Mouse (Mus musculus): ENCODE data around the gene Wdr63. TPM values are rescaled to one million over a fixed set of nuclear protein-coding genes. Genes with fewer than 3 reads are reported as not detected.
A peak's percentile ranks its signal among the peaks of the same experiment; 100 is the strongest.

Wdr63 gene
- total and polyA plus RNA-seq, 2 experiments = 0.17 to 0.18 TPM

DNA sequence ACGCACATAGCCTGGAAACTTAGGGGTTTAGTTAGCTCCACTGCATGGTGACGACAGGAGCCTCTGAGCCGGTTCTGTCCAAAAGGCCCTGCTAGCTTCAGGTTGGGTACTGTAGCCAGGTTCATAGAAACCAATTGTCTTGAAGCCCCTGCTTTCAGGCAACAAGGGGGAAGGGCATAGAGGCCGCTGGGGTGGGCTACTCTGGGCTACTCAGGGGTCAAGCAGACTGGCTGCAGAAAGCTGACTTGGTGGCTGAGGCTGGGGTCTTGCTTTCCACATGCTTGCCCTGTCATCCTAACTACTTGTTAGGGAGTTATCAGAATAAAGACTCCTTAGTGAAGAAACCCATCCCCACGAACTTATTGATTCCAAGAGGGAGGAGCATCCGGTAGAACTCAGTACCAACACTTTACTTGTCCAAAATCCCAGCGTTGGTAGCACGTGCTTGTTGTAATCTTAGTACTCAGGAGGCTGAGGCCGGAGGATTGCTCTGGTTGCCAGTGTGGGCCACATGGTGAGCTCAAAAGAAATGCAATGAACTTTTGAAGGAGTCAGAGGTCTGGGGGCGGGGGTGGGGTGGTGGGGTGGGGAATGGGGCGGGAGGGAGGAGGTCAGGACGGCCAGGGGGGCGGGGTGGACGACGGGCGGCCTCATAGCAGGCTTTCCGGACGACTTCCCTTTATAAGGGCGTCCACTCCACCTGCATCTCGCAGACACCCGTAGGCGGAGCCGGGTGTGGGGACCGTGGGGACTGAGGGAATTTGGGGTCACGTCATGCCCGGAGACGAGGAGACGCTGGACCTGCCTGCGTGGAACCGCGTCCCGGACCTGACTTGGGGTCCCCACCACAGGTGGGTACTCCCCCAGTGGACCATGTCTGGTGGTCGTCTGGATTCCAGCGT, 41.5 kb upstream of the Wdr63 start, which contains the start of gene Mcoln2:
Gene Mcoln2, plus strand, starts transcription at position 678 of the 902 bp plus-strand sequence.
- Histone ChIP-seq H3K27me3 (ENCODE audit: control insufficient read depth, insufficient read depth, low read length) (0 out of 2 replicates have a peak, but pooled peaks cover 2% of the 10 kb centered on the region), H3K9ac (ENCODE audit: low read depth, low read length) (peak within 1 kb of the TSS; percentile 5; the same call in 1 of the 2 replicates), H3K4me1 (ENCODE audit: control insufficient read depth, insufficient read depth, low read length) (peaks cover 4% of the 10 kb centered on the region; the same call in 1 of the 2 replicates), H3K27ac (replicated peaks; ENCODE audit: insufficient read depth, low read depth, low read length) (no peak within 1 kb of the TSS), H3K79me2 (ENCODE audit: control insufficient read depth, insufficient read depth, low read length) (no peaks in the 10 kb centered on the region), H3K4me3 (ENCODE audit: insufficient read depth, low read depth, low read length) (peak within 1 kb of the TSS; percentile 38), H3K36me3 (ENCODE audit: control insufficient read depth, insufficient read depth, low read length) (no peaks in the 10 kb centered on the region)
- TF ChIP-seq CTCF (IDR thresholded peaks at IDR 0.05; ENCODE audit: low read depth, low read length) (no peak), POLR2A (IDR thresholded peaks at IDR 0.05; ENCODE audit: extremely low read depth, insufficient read depth, low read length) (no peak)
- WGBS = 8% methylated on average over 33 of the region's 34 CpGs
- no peak for DNase-seq (ENCODE audit: extremely low read depth, low read depth, low spot score)

DNA sequence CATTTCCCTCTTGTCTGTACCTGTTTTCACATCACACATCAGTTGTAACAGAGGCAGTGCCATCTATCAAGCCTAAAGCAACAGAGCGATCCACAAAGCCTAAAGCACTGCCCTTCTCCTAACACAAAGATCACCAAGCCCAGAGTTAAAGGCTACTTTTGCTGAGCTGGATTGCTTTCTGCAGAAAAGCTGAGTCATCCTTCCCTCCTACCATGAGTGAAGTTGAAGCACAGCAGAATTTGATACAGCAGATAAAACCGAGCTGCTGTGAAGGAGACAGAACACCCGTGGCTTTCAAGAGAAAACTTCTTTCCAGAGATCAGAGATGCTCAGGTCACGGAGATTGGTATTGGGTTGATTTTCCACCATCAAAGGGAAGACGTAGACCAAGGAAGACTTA, 38.2 kb upstream of the Wdr63 start:
- no peaks in the 10 kb centered on the region for H3K79me2 ChIP-seq (ENCODE audit: control insufficient read depth, insufficient read depth, low read length)
- DNase-seq (ENCODE audit: extremely low read depth, low read depth, low spot score) = no peak
- no peak for TF ChIP-seq POLR2A (IDR thresholded peaks at IDR 0.05; ENCODE audit: extremely low read depth, insufficient read depth, low read length)
- no peak for TF ChIP-seq CTCF (IDR thresholded peaks at IDR 0.05; ENCODE audit: low read depth, low read length)
- no peak overlapping the region for H3K9ac ChIP-seq (ENCODE audit: low read depth, low read length)
- 72% methylated on average over 5 of the region's 5 CpGs for WGBS
- no peaks in the 10 kb centered on the region for H3K36me3 ChIP-seq (ENCODE audit: control insufficient read depth, insufficient read depth, low read length)
- H3K27me3 ChIP-seq (ENCODE audit: control insufficient read depth, insufficient read depth, low read length) = 0 out of 2 replicates have a peak, but pooled peaks cover 2% of the 10 kb centered on the region
- peaks cover 4% of the 10 kb centered on the region; the same call in 1 of the 2 replicates for H3K4me1 ChIP-seq (ENCODE audit: control insufficient read depth, insufficient read depth, low read length)
- H3K27ac ChIP-seq (replicated peaks; ENCODE audit: insufficient read depth, low read depth, low read length) = no peak overlapping the region
- no peak overlapping the region for H3K4me3 ChIP-seq (ENCODE audit: insufficient read depth, low read depth, low read length)

DNA sequence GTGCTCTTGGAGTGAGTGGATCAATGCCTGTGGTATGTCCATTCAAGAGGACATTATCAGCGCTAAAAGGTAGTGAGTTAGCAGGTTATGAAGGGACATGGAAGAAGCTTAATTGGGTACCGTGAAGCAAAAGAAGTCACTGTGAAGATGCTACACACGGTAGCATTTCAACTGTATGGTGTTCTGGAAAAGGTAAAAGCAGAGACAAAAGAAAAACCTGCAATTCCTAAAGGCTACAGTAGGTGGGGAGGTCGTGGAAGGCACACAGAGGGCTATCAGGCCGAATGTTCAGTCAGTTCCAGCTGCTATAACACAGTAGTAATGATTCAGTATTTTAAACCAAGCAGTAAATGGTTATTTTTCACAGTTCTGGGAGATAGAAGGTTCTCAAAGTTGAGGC, 37.6 kb upstream of the Wdr63 start:
- Histone ChIP-seq H3K27ac (replicated peaks; ENCODE audit: insufficient read depth, low read depth, low read length) (no peak overlapping the region), H3K36me3 (ENCODE audit: control insufficient read depth, insufficient read depth, low read length) (no peaks in the 10 kb centered on the region), H3K4me3 (ENCODE audit: insufficient read depth, low read depth, low read length) (no peak overlapping the region), H3K4me1 (ENCODE audit: control insufficient read depth, insufficient read depth, low read length) (peaks cover 4% of the 10 kb centered on the region; the same call in 1 of the 2 replicates), H3K9ac (ENCODE audit: low read depth, low read length) (no peak overlapping the region), H3K79me2 (ENCODE audit: control insufficient read depth, insufficient read depth, low read length) (no peaks in the 10 kb centered on the region), H3K27me3 (ENCODE audit: control insufficient read depth, insufficient read depth, low read length) (0 out of 2 replicates have a peak, but pooled peaks cover 2% of the 10 kb centered on the region)
- TF ChIP-seq CTCF (IDR thresholded peaks at IDR 0.05; ENCODE audit: low read depth, low read length) (no peak), POLR2A (IDR thresholded peaks at IDR 0.05; ENCODE audit: extremely low read depth, insufficient read depth, low read length) (no peak)
- no peak for DNase-seq (ENCODE audit: extremely low read depth, low read depth, low spot score)
- WGBS = 55% methylated on average over 5 of the region's 5 CpGs

DNA sequence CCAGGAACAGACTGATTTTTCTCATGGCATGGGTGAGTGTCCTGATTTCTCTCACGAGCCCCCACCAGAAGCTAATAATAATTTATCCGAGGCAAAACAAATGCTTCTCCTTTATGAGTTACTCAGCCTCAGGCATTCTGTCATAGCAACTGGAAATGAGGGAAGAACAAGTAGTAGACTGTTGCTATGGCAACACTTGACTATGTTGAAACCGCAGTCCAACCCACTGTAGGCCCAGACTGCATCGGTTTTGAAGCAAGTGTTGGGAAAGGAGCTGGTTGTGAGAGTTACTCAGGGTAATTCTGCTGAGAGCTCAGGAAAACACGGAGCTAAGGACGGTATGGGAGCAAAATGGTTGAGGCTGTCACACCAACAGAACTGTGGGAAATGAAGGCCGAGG, 34.6 kb upstream of the Wdr63 start:
- no peaks in the 10 kb centered on the region for H3K79me2 ChIP-seq (ENCODE audit: control insufficient read depth, insufficient read depth, low read length)
- H3K27ac ChIP-seq (replicated peaks; ENCODE audit: insufficient read depth, low read depth, low read length) = no peak overlapping the region
- H3K27me3 ChIP-seq (ENCODE audit: control insufficient read depth, insufficient read depth, low read length) = no peaks in the 10 kb centered on the region
- no peaks in the 10 kb centered on the region for H3K4me1 ChIP-seq (ENCODE audit: control insufficient read depth, insufficient read depth, low read length)
- DNase-seq (ENCODE audit: extremely low read depth, low read depth, low spot score) = no peak
- H3K9ac ChIP-seq (ENCODE audit: low read depth, low read length) = no peak overlapping the region
- no peak for TF ChIP-seq POLR2A (IDR thresholded peaks at IDR 0.05; ENCODE audit: extremely low read depth, insufficient read depth, low read length)
- TF ChIP-seq CTCF (IDR thresholded peaks at IDR 0.05; ENCODE audit: low read depth, low read length) = no peak
- 80% methylated on average over 7 of the region's 7 CpGs for WGBS
- H3K4me3 ChIP-seq (ENCODE audit: insufficient read depth, low read depth, low read length) = no peak overlapping the region
- H3K36me3 ChIP-seq (ENCODE audit: control insufficient read depth, insufficient read depth, low read length) = no peaks in the 10 kb centered on the region

DNA sequence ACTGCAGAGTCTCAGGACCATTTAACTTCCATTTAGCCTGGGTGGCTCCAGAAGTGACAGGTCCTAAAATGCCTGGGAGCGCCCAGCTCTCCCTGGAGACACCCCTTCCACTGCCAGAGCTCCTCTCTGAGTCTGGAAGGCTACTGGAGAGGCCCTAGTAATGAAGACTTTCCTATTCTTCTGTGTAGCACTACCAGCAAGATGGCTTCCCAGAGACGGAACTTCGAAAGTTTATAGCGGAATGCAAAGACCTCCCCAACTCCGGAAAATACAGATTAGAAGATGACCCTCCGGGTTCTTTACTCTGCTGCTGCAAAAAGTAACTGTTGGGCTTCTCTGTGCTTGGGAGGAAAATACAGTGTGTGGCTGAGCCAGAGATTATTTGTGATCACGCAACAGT, 32.3 kb upstream of the Wdr63 start:
- no peak for DNase-seq (ENCODE audit: extremely low read depth, low read depth, low spot score)
- no peak overlapping the region for H3K4me3 ChIP-seq (ENCODE audit: insufficient read depth, low read depth, low read length)
- 95% methylated on average over 7 of the region's 7 CpGs for WGBS
- no peaks in the 10 kb centered on the region for H3K36me3 ChIP-seq (ENCODE audit: control insufficient read depth, insufficient read depth, low read length)
- no peaks in the 10 kb centered on the region for H3K79me2 ChIP-seq (ENCODE audit: control insufficient read depth, insufficient read depth, low read length)
- H3K27me3 ChIP-seq (ENCODE audit: control insufficient read depth, insufficient read depth, low read length) = no peaks in the 10 kb centered on the region
- H3K9ac ChIP-seq (ENCODE audit: low read depth, low read length) = no peak overlapping the region
- no peak overlapping the region for H3K27ac ChIP-seq (replicated peaks; ENCODE audit: insufficient read depth, low read depth, low read length)
- no peaks in the 10 kb centered on the region for H3K4me1 ChIP-seq (ENCODE audit: control insufficient read depth, insufficient read depth, low read length)
- no peak for TF ChIP-seq CTCF (IDR thresholded peaks at IDR 0.05; ENCODE audit: low read depth, low read length)
- no peak for TF ChIP-seq POLR2A (IDR thresholded peaks at IDR 0.05; ENCODE audit: extremely low read depth, insufficient read depth, low read length)

DNA sequence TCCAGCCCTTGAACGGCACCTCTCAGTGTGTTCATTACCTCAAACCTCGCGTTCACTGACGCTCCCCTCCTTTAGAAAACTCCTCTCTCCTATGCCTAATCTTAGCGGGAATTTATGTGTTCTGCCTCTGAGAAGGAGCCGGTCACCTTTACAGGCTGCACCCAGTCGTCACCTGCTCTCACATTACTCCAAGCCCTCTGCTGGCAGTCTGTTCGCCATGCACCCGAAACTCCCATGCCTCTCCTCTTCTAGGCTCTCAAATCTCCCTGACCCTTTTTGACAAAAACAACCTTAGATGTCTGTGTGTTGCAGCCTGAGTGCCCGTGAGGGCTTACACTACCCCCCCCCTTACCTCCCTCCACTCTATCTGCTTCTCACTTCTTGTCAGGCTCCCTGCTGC, 28.5 kb upstream of the Wdr63 start:
- 30% methylated on average over 10 of the region's 10 CpGs for WGBS
- TF ChIP-seq CTCF (IDR thresholded peaks at IDR 0.05; ENCODE audit: low read depth, low read length) = peak; percentile 44
- TF ChIP-seq POLR2A (IDR thresholded peaks at IDR 0.05; ENCODE audit: extremely low read depth, insufficient read depth, low read length) = no peak
- H3K27me3 ChIP-seq (ENCODE audit: control insufficient read depth, insufficient read depth, low read length) = no peaks in the 10 kb centered on the region

More for the DNA sequence above, 28.5 kb upstream of the Wdr63 start:
- Histone ChIP-seq H3K36me3 (ENCODE audit: control insufficient read depth, insufficient read depth, low read length) (no peaks in the 10 kb centered on the region), H3K79me2 (ENCODE audit: control insufficient read depth, insufficient read depth, low read length) (no peaks in the 10 kb centered on the region), H3K9ac (ENCODE audit: low read depth, low read length) (no peak overlapping the region), H3K27ac (replicated peaks; ENCODE audit: insufficient read depth, low read depth, low read length) (no peak overlapping the region), H3K4me1 (ENCODE audit: control insufficient read depth, insufficient read depth, low read length) (no peaks in the 10 kb centered on the region), H3K4me3 (ENCODE audit: insufficient read depth, low read depth, low read length) (no peak overlapping the region)
- DNase-seq (ENCODE audit: extremely low read depth, low read depth, low spot score) = no peak

Data from liver, adult 2 months (tissue).